Mouse (Mus musculus) liver, embryonic 12.5 days (tissue): ENCODE data around the gene Il4ra. TPM values are rescaled to one million over a fixed set of nuclear protein-coding genes. Genes with fewer than 3 reads are reported as not detected.
A peak's percentile ranks its signal among the peaks of the same experiment; 100 is the strongest.

Experiments
- ATAC-seq: fragments of 200-750 bp; cut with Nextera tagmentation; 2 replicates; pipeline ENCODE4 v1.8.0; 2017; ENCODE audit warnings: moderate number of reproducible peaks, mild to moderate bottlenecking, moderate library complexity
- H3K27ac ChIP-seq: fragments of 300-500 bp; sonication (generic); 2 replicates; pipeline ENCODE4 v1.5.1; 2016; ENCODE audit warnings: mild to moderate bottlenecking
- H3K27me3 ChIP-seq: fragments of 300-500 bp; sonication (generic); replicated peaks from 2 replicates; pipeline ENCODE4 v1.6.1; 2016; ENCODE audit warnings: mild to moderate bottlenecking, moderate library complexity
- H3K36me3 ChIP-seq: fragments of 300-500 bp; sonication (generic); 2 replicates; pipeline ENCODE4 v1.6.1; 2016; ENCODE audit warnings: mild to moderate bottlenecking, moderate library complexity
- H3K4me1 ChIP-seq: fragments of 300-500 bp; sonication (generic); 2 replicates; pipeline ENCODE4 v1.6.1; 2016
- H3K4me2 ChIP-seq: fragments of 300-500 bp; sonication (generic); 2 replicates; pipeline ENCODE4 v1.6.1; 2016; ENCODE audit warnings: mild to moderate bottlenecking, moderate library complexity
- H3K4me3 ChIP-seq: fragments of 300-500 bp; sonication (generic); 2 replicates; pipeline ENCODE4 v1.5.1; 2016; ENCODE audit warnings: mild to moderate bottlenecking, moderate library complexity
- H3K9ac ChIP-seq: fragments of 300-500 bp; sonication (generic); 2 replicates; pipeline ENCODE4 v1.6.1; 2016; ENCODE audit warnings: mild to moderate bottlenecking, moderate library complexity
- H3K9me3 ChIP-seq: fragments of 300-500 bp; sonication (generic); replicated peaks from 2 replicates; pipeline ENCODE4 v1.6.1; 2016; ENCODE audit warnings: mild to moderate bottlenecking, moderate library complexity
- WGBS: fragments of 180-500 bp; shearing (Covaris S2); methylation state at CpG from one replicate; pipeline ENCODE4 v1.1.7; 2016; ENCODE audit not compliant: insufficient replicate concordance; 5-methylcytosine and 5-hydroxymethylcytosine counted together
- polyA plus RNA-seq: library from polyadenylated mRNA; unstranded; fragments of >200 nt; fragmentation: Nextera tagmentation; extraction: Ambion mirVana; gene quantifications from 2 replicates; pipeline ENCODE4 v1.2.1, GENCODE M21; 2016

The Il4ra gene
- polyA plus RNA-seq, 1 experiment from 2014 or later, result 4.1 TPM

DNA sequence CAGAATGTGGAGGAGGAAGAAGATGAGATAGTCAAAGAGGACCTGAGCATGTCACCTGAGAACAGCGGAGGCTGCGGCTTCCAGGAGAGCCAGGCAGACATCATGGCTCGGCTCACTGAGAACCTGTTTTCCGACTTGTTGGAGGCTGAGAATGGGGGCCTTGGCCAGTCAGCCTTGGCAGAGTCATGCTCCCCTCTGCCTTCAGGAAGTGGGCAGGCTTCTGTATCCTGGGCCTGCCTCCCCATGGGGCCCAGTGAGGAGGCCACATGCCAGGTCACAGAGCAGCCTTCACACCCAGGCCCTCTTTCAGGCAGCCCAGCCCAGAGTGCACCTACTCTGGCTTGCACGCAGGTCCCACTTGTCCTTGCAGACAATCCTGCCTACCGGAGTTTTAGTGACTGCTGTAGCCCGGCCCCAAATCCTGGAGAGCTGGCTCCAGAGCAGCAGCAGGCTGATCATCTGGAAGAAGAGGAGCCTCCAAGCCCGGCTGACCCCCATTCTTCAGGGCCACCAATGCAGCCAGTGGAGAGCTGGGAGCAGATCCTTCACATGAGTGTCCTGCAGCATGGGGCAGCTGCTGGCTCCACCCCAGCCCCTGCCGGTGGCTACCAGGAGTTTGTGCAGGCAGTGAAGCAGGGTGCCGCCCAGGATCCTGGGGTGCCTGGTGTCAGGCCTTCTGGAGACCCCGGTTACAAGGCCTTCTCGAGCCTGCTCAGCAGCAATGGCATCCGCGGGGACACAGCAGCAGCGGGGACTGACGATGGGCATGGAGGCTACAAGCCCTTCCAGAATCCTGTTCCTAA is 24.0 kb downstream of the Il4ra start:
- no peak overlapping the region for H3K27ac ChIP-seq
- H3K9me3 ChIP-seq, result no peaks in the 10 kb centered on the region
- peaks cover 45% of the 10 kb centered on the region for H3K4me1 ChIP-seq
- H3K4me3 ChIP-seq, result no peak overlapping the region
- peaks cover 13% of the 10 kb centered on the region; the same call in 1 of the 2 replicates for H3K27me3 ChIP-seq
- peaks cover 31% of the 10 kb centered on the region for H3K36me3 ChIP-seq
- H3K9ac ChIP-seq, result no peak overlapping the region
- 81% methylated on average over 16 of the region's 16 CpGs for WGBS
- no peak overlapping the region for H3K4me2 ChIP-seq
- ATAC-seq, result no peak

GRCm38 (mm10) chr7:125576982-125577381 is 25.1 kb downstream of the Il4ra start:
- Histone ChIP-seq H3K27ac (0 out of 2 replicates have a peak overlapping the region, but pooled peaks have one; percentile 0), H3K27me3 (peaks cover 17% of the 10 kb centered on the region), H3K4me3 (no peak overlapping the region), H3K9me3 (no peaks in the 10 kb centered on the region), H3K4me1 (peaks cover 54% of the 10 kb centered on the region), H3K4me2 (no peak overlapping the region), H3K9ac (no peak overlapping the region), H3K36me3 (peaks cover 26% of the 10 kb centered on the region)
- 68% methylated on average over 7 of the region's 7 CpGs for WGBS
- no peak for ATAC-seq

DNA sequence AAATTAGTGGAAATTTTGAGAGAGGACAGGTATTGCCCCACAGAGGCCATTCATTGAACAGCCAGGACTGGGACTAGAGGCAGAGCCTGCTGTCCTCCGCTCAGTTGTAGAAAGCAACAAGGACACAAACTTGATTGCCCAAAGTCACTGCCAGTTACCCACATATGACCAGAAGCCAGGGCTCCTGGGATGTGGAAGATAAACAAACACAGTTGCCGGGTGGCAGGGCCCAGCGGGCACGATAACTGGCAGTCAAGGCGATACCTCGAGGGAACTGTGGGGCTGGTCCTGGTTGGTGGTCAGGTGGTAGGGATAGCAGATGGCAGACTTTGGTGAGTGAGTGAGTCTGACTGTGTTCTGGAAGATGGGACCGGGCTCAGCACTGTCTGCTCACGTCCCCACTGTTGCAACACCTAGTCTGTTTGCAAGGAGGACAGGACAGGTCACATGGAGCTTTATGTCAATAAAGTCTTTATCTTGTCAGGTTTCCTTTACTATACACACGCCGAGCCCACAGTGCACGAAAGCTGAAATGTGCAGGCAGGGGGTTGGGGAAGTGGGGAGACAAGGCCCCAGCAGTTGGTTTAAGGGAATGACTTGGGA is 25.7 kb downstream of the Il4ra start:
- Histone ChIP-seq H3K9me3 (no peaks in the 10 kb centered on the region), H3K27ac (no peak overlapping the region), H3K27me3 (peaks cover 22% of the 10 kb centered on the region), H3K4me3 (no peak overlapping the region), H3K36me3 (peaks cover 22% of the 10 kb centered on the region), H3K4me1 (peaks cover 56% of the 10 kb centered on the region), H3K4me2 (no peak overlapping the region), H3K9ac (no peak overlapping the region)
- ATAC-seq, result no peak
- 68% methylated on average over 11 of the region's 11 CpGs for WGBS

DNA sequence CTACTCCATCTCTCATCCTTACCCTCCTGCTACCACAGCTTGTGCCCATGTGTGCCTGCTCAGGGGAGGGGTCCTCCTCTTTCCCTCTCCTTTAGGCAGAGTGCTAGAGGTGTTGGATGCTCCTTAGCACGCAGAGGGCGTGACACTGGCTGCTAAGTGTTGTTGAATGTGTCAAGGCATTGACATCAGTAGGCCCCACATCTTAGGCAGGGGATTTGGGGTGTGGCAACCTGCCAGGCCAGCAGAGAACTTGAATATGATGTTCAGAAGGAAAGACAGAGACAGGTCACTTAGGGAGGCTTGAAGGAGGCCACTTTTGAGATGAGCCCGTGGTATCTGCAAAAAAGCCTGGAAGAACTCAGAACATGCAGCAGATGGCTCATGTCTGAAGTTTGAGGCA is 26.2 kb downstream of the Il4ra start:
- Histone ChIP-seq H3K27me3 (peaks cover 24% of the 10 kb centered on the region), H3K36me3 (peaks cover 18% of the 10 kb centered on the region), H3K4me3 (no peak overlapping the region), H3K9ac (no peak overlapping the region), H3K4me1 (peaks cover 51% of the 10 kb centered on the region), H3K27ac (no peak overlapping the region), H3K9me3 (no peaks in the 10 kb centered on the region), H3K4me2 (no peak overlapping the region)
- WGBS, result 57% methylated on average over 3 of the region's 3 CpGs
- no peak for ATAC-seq

DNA sequence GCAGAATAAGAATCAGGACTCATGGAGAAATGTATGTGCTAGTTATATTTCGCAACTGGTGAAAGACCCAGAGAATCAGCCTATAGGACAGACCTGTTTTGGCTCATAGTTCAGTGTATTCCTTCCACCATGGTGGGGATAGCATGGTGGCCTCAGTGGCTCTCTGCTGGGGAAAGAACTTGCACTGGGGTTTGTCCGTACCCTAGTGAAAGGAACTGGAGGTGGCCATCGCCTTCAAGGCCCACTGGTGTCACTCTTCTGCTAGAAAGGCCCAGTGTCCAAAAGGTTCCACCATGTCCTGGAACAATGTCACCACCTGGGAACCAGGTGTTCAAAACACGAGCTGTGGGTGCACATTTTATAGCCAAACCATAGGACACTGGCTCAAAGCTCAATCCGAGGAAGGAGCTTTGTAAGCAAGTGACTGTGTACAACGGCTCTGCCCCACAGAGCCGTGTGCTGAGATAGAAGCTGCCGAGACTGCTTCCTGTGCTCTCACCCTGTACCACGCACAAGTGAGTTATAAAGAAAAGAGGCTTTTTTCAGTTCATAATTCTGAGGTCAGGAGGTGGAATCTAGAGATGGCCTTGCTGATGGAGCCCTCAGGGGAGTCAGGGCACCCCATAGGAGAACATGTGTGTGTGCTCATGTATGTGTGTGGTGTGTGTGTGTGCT is 27.8 kb downstream of the Il4ra start:
- Histone ChIP-seq H3K4me2 (no peak overlapping the region), H3K4me1 (peaks cover 51% of the 10 kb centered on the region), H3K4me3 (no peak overlapping the region), H3K9me3 (no peaks in the 10 kb centered on the region), H3K27ac (no peak overlapping the region), H3K9ac (no peak overlapping the region), H3K36me3 (peaks cover 12% of the 10 kb centered on the region), H3K27me3 (peaks cover 25% of the 10 kb centered on the region)
- 57% methylated on average over 9 of the region's 9 CpGs for WGBS
- no peak for ATAC-seq

DNA sequence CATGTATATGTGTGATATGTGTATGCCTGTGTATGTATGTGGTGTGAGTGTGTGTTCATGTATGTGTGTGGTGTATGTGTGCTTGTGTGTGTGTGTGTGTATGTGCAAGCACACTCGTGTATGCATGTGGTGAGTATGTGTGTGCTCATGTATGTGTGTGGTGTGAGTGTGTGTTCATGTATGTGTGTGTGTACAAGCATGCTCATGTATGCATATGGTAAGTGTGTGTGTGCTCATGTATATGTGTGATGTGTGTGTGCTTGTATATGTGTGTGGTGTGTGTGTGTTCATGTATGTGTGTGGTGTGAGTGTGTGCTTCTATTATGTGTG is 28.3 kb downstream of the Il4ra start:
- Histone ChIP-seq H3K27me3 (peaks cover 25% of the 10 kb centered on the region), H3K36me3 (peaks cover 12% of the 10 kb centered on the region), H3K9ac (no peak overlapping the region), H3K4me3 (no peak overlapping the region), H3K9me3 (no peaks in the 10 kb centered on the region), H3K4me2 (no peak overlapping the region), H3K4me1 (peaks cover 47% of the 10 kb centered on the region), H3K27ac (no peak overlapping the region)
- ATAC-seq, result no peak
- WGBS, result 77% methylated on average over 1 of the region's 1 CpGs

GRCm38 (mm10) chr7:125580625-125581316 is 28.9 kb downstream of the Il4ra start:
- 0 out of 2 replicates have a peak overlapping the region, but pooled peaks have one; percentile 9 for H3K27ac ChIP-seq
- no peaks in the 10 kb centered on the region for H3K9me3 ChIP-seq
- H3K4me1 ChIP-seq, result peaks cover 41% of the 10 kb centered on the region
- peak overlapping the region; percentile 77 for H3K4me2 ChIP-seq
- peaks cover 25% of the 10 kb centered on the region for H3K27me3 ChIP-seq
- H3K36me3 ChIP-seq, result peaks cover 11% of the 10 kb centered on the region
- WGBS, result 14% methylated on average over 16 of the region's 16 CpGs
- H3K9ac ChIP-seq, result peak overlapping the region; percentile 55
- peak overlapping the region; percentile 44 for H3K4me3 ChIP-seq
- no peak for ATAC-seq

- peaks cover under 1% of the 10 kb centered on the region for H3K9me3 ChIP-seq
- ATAC-seq, result peak; percentile 82
- H3K9ac ChIP-seq, result peak overlapping the region; percentile 55
- peaks cover 6% of the 10 kb centered on the region; the same call in 1 of the 2 replicates for H3K36me3 ChIP-seq
- peaks cover 35% of the 10 kb centered on the region for H3K4me1 ChIP-seq
- 0 out of 2 replicates have a peak overlapping the region, but pooled peaks have one; percentile 9 for H3K27ac ChIP-seq
- 3% methylated on average over 21 of the region's 21 CpGs for WGBS
- H3K4me3 ChIP-seq, result peak overlapping the region; percentile 44
- peaks cover 25% of the 10 kb centered on the region for H3K27me3 ChIP-seq
- peak overlapping the region; percentile 77 for H3K4me2 ChIP-seq
These were observed 29.4 kb downstream of the Il4ra start for GRCm38 (mm10) chr7:125581317-125581672.

GRCm38 (mm10) chr7:125583325-125584004 is 31.5 kb downstream of the Il4ra start:
- WGBS, result 52% methylated on average over 6 of the region's 6 CpGs
- no peak overlapping the region for H3K4me2 ChIP-seq

DNA sequence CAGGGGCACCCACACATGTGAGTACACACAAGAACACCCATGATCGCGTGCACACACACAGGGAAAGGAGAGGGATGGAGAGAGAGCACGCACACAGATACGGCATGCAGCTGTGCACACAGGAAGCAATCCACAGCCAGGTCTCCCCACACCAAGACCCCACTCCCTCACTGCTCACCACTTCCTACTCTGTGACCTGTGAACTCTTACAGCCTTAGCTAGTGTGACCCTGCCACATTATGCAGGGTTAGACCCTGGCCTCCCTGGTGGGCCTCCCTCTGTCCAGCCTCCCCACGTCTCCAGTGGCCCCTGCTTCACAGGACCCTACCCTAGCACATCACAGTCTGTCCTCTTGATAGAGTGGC is 32.1 kb downstream of the Il4ra start:
- 67% methylated on average over 5 of the region's 5 CpGs for WGBS
- no peak overlapping the region for H3K4me2 ChIP-seq

More at GRCm38 (mm10) chr7:125583325-125584004, 31.5 kb downstream of the Il4ra start:
- no peaks in the 10 kb centered on the region for H3K36me3 ChIP-seq
- no peak for ATAC-seq
- peaks cover 19% of the 10 kb centered on the region for H3K4me1 ChIP-seq
- H3K9me3 ChIP-seq, result peaks cover 4% of the 10 kb centered on the region
- peaks cover 25% of the 10 kb centered on the region for H3K27me3 ChIP-seq
- no peak overlapping the region for H3K4me3 ChIP-seq
- no peak overlapping the region for H3K27ac ChIP-seq
- no peak overlapping the region for H3K9ac ChIP-seq

DNA sequence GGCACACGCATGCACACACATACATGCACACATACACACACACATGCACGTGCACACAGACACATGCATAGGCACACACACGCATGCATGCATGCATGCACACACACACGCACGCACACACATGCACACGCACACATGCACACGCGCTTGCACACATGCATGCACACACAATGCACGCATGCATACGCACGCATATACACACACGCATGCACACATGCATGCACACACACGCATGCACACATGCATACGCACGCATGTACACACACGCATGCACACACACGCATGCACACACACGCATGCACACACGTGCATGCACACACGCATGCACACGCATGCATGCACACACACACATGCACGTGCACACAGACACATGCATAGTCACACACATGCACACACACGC is 34.4 kb downstream of the Il4ra start:
- Histone ChIP-seq H3K4me3 (no peak overlapping the region), H3K27ac (no peak overlapping the region), H3K36me3 (no peaks in the 10 kb centered on the region), H3K9ac (no peak overlapping the region), H3K4me1 (peaks cover 7% of the 10 kb centered on the region), H3K4me2 (no peak overlapping the region), H3K9me3 (peaks cover 4% of the 10 kb centered on the region), H3K27me3 (peaks cover 12% of the 10 kb centered on the region; the same call in 1 of the 2 replicates)
- WGBS, result 91% methylated on average over 23 of the region's 23 CpGs
- no peak for ATAC-seq

More for the DNA sequence above, 32.1 kb downstream of the Il4ra start:
- no peaks in the 10 kb centered on the region for H3K36me3 ChIP-seq
- ATAC-seq, result no peak
- no peak overlapping the region for H3K4me3 ChIP-seq
- H3K9ac ChIP-seq, result no peak overlapping the region
- H3K27ac ChIP-seq, result no peak overlapping the region
- peaks cover 4% of the 10 kb centered on the region for H3K9me3 ChIP-seq
- peaks cover 20% of the 10 kb centered on the region for H3K27me3 ChIP-seq
- H3K4me1 ChIP-seq, result peaks cover 14% of the 10 kb centered on the region
